Mouse (Mus musculus): Measurements from ENCODE around the gene Tmem117. TPM values are rescaled to one million over a fixed set of nuclear protein-coding genes. Genes with fewer than 3 reads are reported as not detected.

Gene Tmem117
- polyA plus RNA-seq, 1 experiment from 2014 or later, result 0.94 TPM

Other genes with a start within 250 kb of the Tmem117 start
- 1.6 and 1.7 TPM in 2 replicates for gene Adamts20, start 163.8 kb upstream of the Tmem117 start, polyA plus RNA-seq (2014; fragmentation: Nextera tagmentation; extraction: Ambion mirVana)
- gene Pus7l, start 85.7 kb upstream of the Tmem117 start, polyA plus RNA-seq (2014; fragmentation: Nextera tagmentation; extraction: Ambion mirVana), result 4.7 and 5.9 TPM in 2 replicates
- 3.9 and 4.1 TPM in 2 replicates for gene Irak4, start 85.6 kb upstream of the Tmem117 start, polyA plus RNA-seq (2014; fragmentation: Nextera tagmentation; extraction: Ambion mirVana)
- gene Twf1, start 39.3 kb upstream of the Tmem117 start, polyA plus RNA-seq (2014; fragmentation: Nextera tagmentation; extraction: Ambion mirVana), result 54.5 and 55.0 TPM in 2 replicates